Mouse (Mus musculus) myocyte (in vitro differentiated cells): Measurements from ENCODE around the gene Cd83.

Experiments
- E2F4 ChIP-seq: IDR thresholded peaks from one replicate; pipeline ENCODE4 v1.6.1; 2011; ENCODE audit warnings: mild to moderate bottlenecking, control low read depth, moderate library complexity; ENCODE audit not compliant: insufficient read depth
- MAX ChIP-seq: IDR thresholded peaks from one replicate; pipeline ENCODE4 v1.6.1; 2011; ENCODE audit warnings: low read depth, mild to moderate bottlenecking, control low read depth
- MYOD1 ChIP-seq, 3 experiments: IDR thresholded peaks; one replicate each; pipeline ENCODE4 v1.6.1; 2011; ENCODE audit warnings: control low read depth in 2 of 3, low read depth in 2 of 3, mild to moderate bottlenecking in 2 of 3, moderate library complexity in 1 of 3; ENCODE audit not compliant: insufficient read length in 2 of 3, control insufficient read depth in 1 of 3
- POLR2A ChIP-seq: IDR thresholded peaks from one replicate; pipeline ENCODE4 v1.6.1; 2011; ENCODE audit warnings: low read depth, mild to moderate bottlenecking, control low read depth, moderate library complexity; ENCODE audit not compliant: insufficient read length
- POLR2AphosphoS2 ChIP-seq: IDR thresholded peaks from one replicate; pipeline ENCODE4 v1.6.1; 2011; ENCODE audit warnings: low read depth, control low read depth; ENCODE audit not compliant: insufficient read length
- SRF ChIP-seq: IDR thresholded peaks from one replicate; pipeline ENCODE4 v1.6.1; 2011; ENCODE audit warnings: low read depth; ENCODE audit not compliant: control insufficient read depth, insufficient read length
- TCF12 ChIP-seq: IDR thresholded peaks from one replicate; pipeline ENCODE4 v1.6.1; 2011; ENCODE audit warnings: mild to moderate bottlenecking, control low read depth; ENCODE audit not compliant: poor library complexity, insufficient read depth, severe bottlenecking
- TCF3 ChIP-seq: IDR thresholded peaks from one replicate; pipeline ENCODE4 v1.6.1; 2011; ENCODE audit warnings: low read depth, control low read depth; ENCODE audit not compliant: insufficient read length

DNA sequence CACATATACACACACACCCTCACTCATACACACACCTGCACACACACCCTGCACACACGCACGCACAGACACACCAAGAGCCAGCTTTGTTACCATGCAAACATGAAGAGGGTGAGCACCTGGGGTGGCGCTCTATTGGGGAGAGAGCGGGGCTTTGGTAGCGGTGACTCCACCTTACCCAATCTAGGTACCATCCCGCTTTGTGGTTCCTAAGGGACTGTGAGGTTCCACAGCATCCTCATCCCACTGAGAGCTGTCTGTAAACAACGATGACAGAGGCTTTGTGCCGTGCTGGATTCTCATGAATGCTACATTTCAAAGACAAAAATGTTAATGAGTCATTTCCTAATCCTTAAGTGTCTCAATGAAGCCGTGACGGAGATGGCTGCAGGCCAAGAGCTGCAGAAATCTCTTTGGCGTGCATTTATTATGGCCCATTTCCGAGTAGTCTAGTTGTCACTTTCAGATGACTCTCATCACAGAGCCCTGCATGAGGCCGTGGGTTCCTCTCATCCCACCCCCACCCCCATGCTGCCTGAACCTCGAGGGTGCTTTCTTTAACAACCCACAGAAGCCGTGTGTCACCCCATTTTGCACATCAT is 10.5 kb upstream of the Cd83 start:
- no peak for TF ChIP-seq POLR2A
- TF ChIP-seq POLR2AphosphoS2 = no peak
- TF ChIP-seq SRF = no peak
- TF ChIP-seq E2F4 = no peak
- TF ChIP-seq TCF12 = no peak
- TF ChIP-seq MYOD1 (IDR thresholded peaks at IDR 0.05; ENCODE audit: control insufficient read depth in 1 of 3, insufficient read length in 2 of 3, low read depth in 2 of 3) = no peak
- no peak for TF ChIP-seq TCF3
- no peak for TF ChIP-seq MAX
